Comparison of ENCODE assay signal across 29 mouse cellular contexts in the genomic region with DNA sequence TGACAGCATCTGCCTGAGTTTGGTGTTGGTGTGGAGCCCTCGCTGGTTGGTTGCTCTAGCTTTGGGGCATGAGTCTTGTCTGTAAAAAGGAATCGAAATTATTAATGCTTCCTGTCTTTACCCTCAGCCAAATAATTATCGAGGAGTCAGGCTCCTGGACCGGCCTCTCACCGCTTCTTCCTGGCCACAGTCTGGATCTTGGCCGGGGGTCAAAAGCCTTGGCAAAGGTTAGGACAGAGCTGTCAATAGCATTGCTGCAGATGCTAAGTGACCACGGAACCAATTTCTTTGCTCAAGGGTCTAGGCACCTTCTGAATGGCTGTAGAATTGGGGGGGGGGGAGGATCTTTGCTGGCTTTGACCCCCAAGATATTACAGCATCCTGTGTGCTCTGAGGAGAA.
DNase-seq lines count a peak whose midpoint lies in the region; ATAC-seq and TF ChIP-seq lines count a peak whose summit lies in the region.
"Had no signal": no experiment of that assay in that cellular context is flagged by ENCODE, and none has a peak within 500 bp of the region (broad histone marks: within the 10 kb centered on the region; RNA-seq: fewer than 3 reads in every experiment).

No protein-coding gene starts in this region.

- no peak for ATAC-seq in erythroid progenitor cell, adult 5-6 weeks (replicated peaks; ENCODE audit: low FRiP score, poor library complexity, severe bottlenecking)
- ATAC-seq: CD4-positive, CD25-positive, alpha-beta regulatory T cell, adult 4 months; forebrain, embryonic 13.5 days; hindbrain, embryonic 16.5 days; intestine, embryonic 15.5 days had no signal

- H3K4me1 ChIP-seq in cerebellum, adult 2 months (ENCODE audit: control insufficient read depth, insufficient read depth, low read length) = no peaks in the 10 kb centered on the region; the same call in 1 of the 2 replicates
- H3K4me1 ChIP-seq: embryonic facial prominence, embryonic 15.5 days; forebrain, embryonic 13.5 days; heart, embryonic 13.5 days; intestine, embryonic 15.5 days; stomach, embryonic 15.5 days had no signal

- TF ChIP-seq POLR2A in cerebellum, adult 2 months (IDR thresholded peaks at IDR 0.05; ENCODE audit: borderline replicate concordance, insufficient read depth, low read length) = no peak

- intact Hi-C loops in gastrocnemius, postnatal 14 days (cut with DNase I; ENCODE audit: low total_unique reads) = no loop called here

- no peaks in the 10 kb centered on the region; the same call in 1 of the 2 replicates for H3K27me3 ChIP-seq in cerebellum, adult 2 months (ENCODE audit: control insufficient read depth, insufficient read depth, low read length)
- H3K27me3 ChIP-seq: embryonic facial prominence, embryonic 15.5 days; forebrain, embryonic 13.5 days; heart, embryonic 13.5 days; intestine, embryonic 15.5 days; stomach, embryonic 15.5 days had no signal

- no peak overlapping the region for H3K4me3 ChIP-seq in cerebellum, adult 2 months (replicated peaks; ENCODE audit: insufficient read depth, low read depth, low read length)
- H3K4me3 ChIP-seq: embryonic facial prominence, embryonic 10.5 days; embryonic facial prominence, embryonic 15.5 days; forebrain, embryonic 13.5 days; heart, embryonic 13.5 days; hindbrain, embryonic 10.5 days; intestine, embryonic 15.5 days; stomach, embryonic 15.5 days had no signal

- TF ChIP-seq CTCF in cerebellum, adult 2 months (IDR thresholded peaks at IDR 0.05; ENCODE audit: borderline replicate concordance, insufficient read depth, low read depth, low read length) = no peak

- DNase-seq in gastrocnemius, postnatal 14 days = peak; percentile 32
- no peak for DNase-seq in gastrocnemius, postnatal 4 days (ENCODE audit: low spot score in 2 of 2)
- peak; percentile 28 for DNase-seq in cerebellum, adult 11-12 months
- DNase-seq in cerebellum, adult 2 months = peak; percentile 47 to 52
- peak; percentile 81 to 82 for DNase-seq in cerebellum, postnatal 14 days
- no peak for DNase-seq in retina, embryonic 14.5 days (ENCODE audit: low spot score)
- DNase-seq: adrenal gland, postnatal 25 days; heart, adult 18-20 months; kidney, adult 8-10 months; layer of hippocampus, postnatal 36 days; liver; lung, embryonic 14.5 days; lung, postnatal 14 days; midbrain, embryonic 14.5 days; retina, postnatal 1 day; right cerebral cortex, postnatal 25 days; thymus, postnatal 14 days had no signal

- no peak overlapping the region for H3K27ac ChIP-seq in cerebellum, adult 2 months (ENCODE audit: insufficient read depth, low read length)
- H3K27ac ChIP-seq: embryonic facial prominence, embryonic 10.5 days; embryonic facial prominence, embryonic 15.5 days; forebrain, embryonic 13.5 days; heart, embryonic 13.5 days; intestine, embryonic 15.5 days; kidney, postnatal 0 days; liver, embryonic 14.5 days; stomach, embryonic 15.5 days had no signal

- 15% methylated on average over 7 of the region's 7 CpGs for WGBS in cerebellum, adult 2 months

Comparison
In these comparisons a context has a peak if more than half of its experiments do, and no peak if none do; other contexts are left out.
1. DNase-seq: peak in gastrocnemius, postnatal 14 days (single experiment), cerebellum, adult 11-12 months (single experiment), cerebellum, adult 2 months (2 of 2) and cerebellum, postnatal 14 days (2 of 2); none in gastrocnemius, postnatal 4 days (0 of 2) and retina, embryonic 14.5 days (single experiment).